In the genomic region with DNA sequence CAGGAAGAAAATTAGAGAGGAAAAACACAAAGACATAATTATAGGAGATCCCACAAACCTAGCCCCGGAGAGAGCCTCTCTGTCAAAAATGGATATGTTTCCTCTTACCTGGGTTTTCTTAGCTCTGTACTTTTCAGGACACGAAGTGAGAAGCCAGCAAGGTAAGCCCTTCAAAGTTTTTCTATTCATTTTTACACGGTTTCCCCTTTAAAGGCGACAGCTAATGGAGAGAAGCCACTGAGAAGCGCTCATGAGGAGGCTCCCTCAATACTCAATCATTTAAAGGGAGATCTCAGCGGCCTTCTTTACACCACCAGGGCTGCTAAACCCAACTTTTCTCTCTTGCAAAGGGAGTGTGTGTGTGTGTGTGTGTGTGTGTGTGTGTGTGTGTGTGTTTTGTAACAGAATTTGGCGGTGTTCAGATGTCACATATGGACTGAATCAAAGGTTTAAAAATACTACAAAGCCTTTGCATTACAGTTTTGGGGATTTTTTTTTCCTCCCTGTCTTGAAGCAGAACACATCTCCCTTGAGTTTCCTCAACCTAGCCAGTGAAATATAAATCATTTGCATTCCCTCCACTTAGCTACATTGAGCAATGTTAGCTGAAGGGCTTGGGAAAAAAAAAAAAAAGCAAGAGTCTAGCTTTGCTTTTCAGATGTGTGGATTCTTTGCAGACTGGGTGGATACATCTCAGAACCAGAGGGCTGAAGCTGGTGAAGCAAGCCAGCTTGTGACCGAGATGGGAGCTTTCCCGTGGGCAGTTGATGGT, we compare ENCODE assay signal across 8 mouse cellular contexts. TPM values are rescaled to one million over a fixed set of nuclear protein-coding genes. Genes with fewer than 3 reads are reported as not detected.
DNase-seq lines count a peak whose midpoint lies in the region; ATAC-seq lines count a peak whose summit lies in the region.

No protein-coding gene starts in this region.

- H3K9ac ChIP-seq in embryonic facial prominence, embryonic 14.5 days (ENCODE audit: low read depth, low read length) = peak overlapping the region; percentile 69
- H3K9ac ChIP-seq in intestine, embryonic 15.5 days = peak overlapping the region; percentile 75
- H3K9ac ChIP-seq in neural tube, embryonic 13.5 days = peak overlapping the region; percentile 92

- H3K4me3 ChIP-seq in embryonic facial prominence, embryonic 14.5 days (ENCODE audit: low read depth, low read length) = peak overlapping the region; percentile 55
- H3K4me3 ChIP-seq in intestine, embryonic 15.5 days (replicated peaks) = peak overlapping the region; percentile 58
- H3K4me3 ChIP-seq in neural tube, embryonic 13.5 days = peak overlapping the region; percentile 79

- H3K27ac ChIP-seq in embryonic facial prominence, embryonic 14.5 days (replicated peaks; ENCODE audit: low read depth, low read length) = peak overlapping the region; percentile 76
- peak overlapping the region; percentile 76 for H3K27ac ChIP-seq in intestine, embryonic 15.5 days
- peak overlapping the region; percentile 89 for H3K27ac ChIP-seq in neural tube, embryonic 13.5 days (replicated peaks)

- peaks cover 16% of the 10 kb centered on the region for H3K27me3 ChIP-seq in embryonic facial prominence, embryonic 14.5 days (replicated peaks; ENCODE audit: control insufficient read depth, insufficient read depth, low read length)
- no peaks in the 10 kb centered on the region for H3K27me3 ChIP-seq in intestine, embryonic 15.5 days (replicated peaks)
- H3K27me3 ChIP-seq in neural tube, embryonic 13.5 days = peaks cover 35% of the 10 kb centered on the region

- peak; percentile 29 to 36 for DNase-seq in left cerebral cortex, postnatal 25 days (ENCODE audit: low spot score in 2 of 2)
- no peak for DNase-seq in left cerebral cortex, postnatal 36 days (ENCODE audit: low spot score in 2 of 2)
- DNase-seq in embryonic facial prominence, embryonic 14.5 days (ENCODE audit: low spot score) = peak; percentile 75
- DNase-seq in adrenal gland, adult 2 months = no peak
- no peak for DNase-seq in left cerebral cortex, postnatal 4 days
- no peak for DNase-seq in frontal cortex, postnatal 25 days (ENCODE audit: low spot score in 2 of 2)

- no peak for ATAC-seq in embryonic facial prominence, embryonic 14.5 days (ENCODE audit: low read depth)
- ATAC-seq in intestine, embryonic 15.5 days = no peak
- ATAC-seq in neural tube, embryonic 13.5 days (ENCODE audit: low read depth) = no peak

- intact Hi-C loops in left cerebral cortex, postnatal 25 days (cut with DNase I) = loop anchor here (2.0 to 5.0 kb wide), 6 partner anchors 223 to 1567 kb away; no protein-coding TSS in a partner anchor
- intact Hi-C loops in left cerebral cortex, postnatal 36 days (cut with DNase I) = loop anchor here (5.0 to 10.0 kb wide), 2 partner anchors 258 to 1400 kb away; no protein-coding TSS in a partner anchor
- intact Hi-C loops in left cerebral cortex, postnatal 4 days (cut with DNase I) = loop anchor here (5.0 to 10.0 kb wide), 2 partner anchors 230 to 1327 kb away; no protein-coding TSS in a partner anchor

- H3K36me3 ChIP-seq in embryonic facial prominence, embryonic 14.5 days (ENCODE audit: control insufficient read depth, insufficient read depth, low read length) = no peaks in the 10 kb centered on the region
- H3K36me3 ChIP-seq in intestine, embryonic 15.5 days = no peaks in the 10 kb centered on the region
- H3K36me3 ChIP-seq in neural tube, embryonic 13.5 days = no peaks in the 10 kb centered on the region

- WGBS in embryonic facial prominence, embryonic 14.5 days = under 1% methylated on average over 9 of the region's 9 CpGs
- WGBS in intestine, embryonic 15.5 days = 2% methylated on average over 9 of the region's 9 CpGs
- 2% methylated on average over 9 of the region's 9 CpGs for WGBS in neural tube, embryonic 13.5 days

- H3K4me1 ChIP-seq in embryonic facial prominence, embryonic 14.5 days (ENCODE audit: control insufficient read depth, insufficient read depth, low read length) = peaks cover 19% of the 10 kb centered on the region
- H3K4me1 ChIP-seq in intestine, embryonic 15.5 days (replicated peaks) = peaks cover 26% of the 10 kb centered on the region
- H3K4me1 ChIP-seq in neural tube, embryonic 13.5 days (replicated peaks) = peaks cover 59% of the 10 kb centered on the region

- H3K9me3 ChIP-seq in embryonic facial prominence, embryonic 14.5 days (ENCODE audit: control insufficient read depth, low read length) = no peaks in the 10 kb centered on the region
- no peaks in the 10 kb centered on the region for H3K9me3 ChIP-seq in intestine, embryonic 15.5 days
- H3K9me3 ChIP-seq in neural tube, embryonic 13.5 days = no peaks in the 10 kb centered on the region

- H3K4me2 ChIP-seq in embryonic facial prominence, embryonic 14.5 days (ENCODE audit: low read depth, low read length) = peak overlapping the region; percentile 88
- H3K4me2 ChIP-seq in intestine, embryonic 15.5 days (replicated peaks) = peak overlapping the region; percentile 88
- H3K4me2 ChIP-seq in neural tube, embryonic 13.5 days = peak overlapping the region; percentile 98

RNA-seq across cellular contexts. Expression of a gene that starts 1.2 kb away (rescaled TPM):
- 10 to 100 TPM; 26.1 to 36.8 TPM for total RNA-seq in left cerebral cortex, postnatal 25 days (2021)
- total RNA-seq in left cerebral cortex, postnatal 36 days (2021) = 10 to 100 TPM; 19.0 to 39.3 TPM
- 41.6 and 42.1 TPM in 2 replicates for polyA plus RNA-seq in embryonic facial prominence, embryonic 14.5 days (2014; fragmentation: Nextera tagmentation; extraction: Ambion mirVana)
- 28.3 and 31.1 TPM in 2 replicates for polyA plus RNA-seq in intestine, embryonic 15.5 days (2015; fragmentation: Nextera tagmentation; extraction: Ambion mirVana)
- 32.7 and 37.0 TPM in 2 replicates for polyA plus RNA-seq in neural tube, embryonic 13.5 days (2015; fragmentation: Nextera tagmentation; extraction: Ambion mirVana)
- total RNA-seq in adrenal gland, adult 2 months (2021) = 10 to 100 TPM; 32.1 to 46.3 TPM
- 16.4 and 16.6 TPM in 2 replicates for polyA plus RNA-seq in adrenal gland, adult 2 months (2012; rRNA removed)
- total RNA-seq in left cerebral cortex, postnatal 4 days (2021) = 10 to 100 TPM; 49.9 to 86.2 TPM

Comparison
In these comparisons a context has a peak if more than half of its experiments do, and no peak if none do; other contexts are left out.
1. DNase-seq: peak in left cerebral cortex, postnatal 25 days (2 of 2) and embryonic facial prominence, embryonic 14.5 days (single experiment); none in left cerebral cortex, postnatal 36 days (0 of 2), adrenal gland, adult 2 months (single experiment), left cerebral cortex, postnatal 4 days (single experiment) and frontal cortex, postnatal 25 days (0 of 2).
2. Peak in every context shown above with its lines, with median percentiles within 50 percentile points of each other: H3K27ac ChIP-seq, H3K4me2 ChIP-seq, H3K4me3 ChIP-seq and H3K9ac ChIP-seq.